Mouse (Mus musculus) kidney, postnatal 4 days (tissue): ENCODE data around the gene Ptprd.

Experiments
- DNase-seq, 2 experiments: peaks; one replicate each; pipeline ENCODE4 v3.0.0; 2021; ENCODE audit warnings: mixed read lengths in 2 of 2

Ptprd gene

DNA sequence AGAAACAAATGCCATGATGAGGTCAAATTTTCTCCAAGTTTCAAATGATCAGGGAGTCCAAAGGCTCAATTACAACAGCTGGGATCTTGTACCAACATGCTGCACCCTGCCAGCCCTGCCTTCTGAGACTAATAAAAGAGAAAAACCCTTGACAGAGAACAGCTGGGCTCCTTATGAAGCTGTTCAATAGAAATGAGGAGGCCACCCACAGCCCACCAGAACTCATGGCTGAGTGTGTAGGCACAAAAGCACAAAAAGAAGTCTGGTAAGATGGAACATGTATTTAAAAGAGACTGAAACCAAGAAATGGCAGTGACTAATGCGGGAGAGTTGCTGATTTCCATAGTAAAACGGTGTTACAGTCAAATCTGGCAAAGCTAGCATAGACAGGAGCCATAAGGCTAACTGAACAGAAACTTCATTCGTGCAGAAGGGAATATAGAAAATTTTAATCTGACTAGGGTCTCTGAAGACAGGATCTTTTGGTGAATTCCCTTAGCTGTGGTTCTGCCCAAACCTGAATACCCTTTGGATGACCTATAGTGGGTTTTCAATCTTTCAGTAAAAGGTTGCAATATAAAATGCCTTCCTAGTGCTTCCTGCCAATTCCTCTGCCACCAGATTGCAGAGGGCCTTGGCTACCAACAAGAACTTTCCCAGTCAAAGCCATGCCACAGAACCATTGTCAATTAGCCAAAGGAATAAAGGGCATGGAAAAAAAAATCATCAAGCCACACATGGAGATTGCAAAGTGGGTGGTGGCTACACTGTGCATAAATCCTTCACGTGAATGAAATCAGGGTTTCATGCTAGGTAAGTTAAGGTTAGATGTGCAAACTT is 1841.5 kb downstream of the Ptprd start:
- DNase-seq: peak; percentile 35 to 63

DNA sequence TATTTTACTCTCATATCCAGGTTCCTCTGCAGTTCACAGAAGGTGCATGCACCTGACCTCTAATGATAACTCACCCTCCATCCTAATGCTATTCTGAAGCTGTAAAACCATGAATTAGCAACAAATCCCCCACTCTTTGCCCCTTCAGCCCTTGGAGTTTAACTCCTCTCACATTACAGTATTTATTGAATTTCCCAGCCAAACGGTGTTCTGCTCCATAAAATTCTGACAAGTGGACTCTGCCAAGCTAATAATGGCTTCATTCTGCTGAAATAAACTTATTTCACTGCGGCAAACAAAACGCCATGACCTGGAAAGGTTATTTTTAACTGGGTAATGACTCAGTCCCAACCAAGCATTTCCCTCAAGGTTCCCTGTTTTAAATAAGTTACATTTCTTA is 1842.7 kb downstream of the Ptprd start:
- DNase-seq: no peak

DNA sequence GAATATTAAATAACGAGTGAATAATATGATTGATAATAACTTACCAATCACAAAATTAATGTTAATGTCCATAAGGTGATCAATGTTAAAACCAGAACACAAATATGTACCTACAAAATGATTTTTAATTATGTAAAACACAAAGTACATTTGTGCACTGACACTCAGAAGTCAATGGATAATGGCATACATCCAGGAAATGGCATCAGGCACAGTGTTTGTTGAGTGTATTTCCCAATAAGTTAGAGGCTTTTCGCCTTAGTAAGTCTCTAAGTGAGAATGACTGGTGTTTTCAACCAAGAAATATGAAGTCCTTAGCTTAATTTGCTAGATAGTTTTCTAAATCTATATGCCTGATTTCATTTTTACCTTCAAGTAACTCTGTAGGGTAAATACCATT is 1843.5 kb downstream of the Ptprd start:
- DNase-seq: no peak

DNA sequence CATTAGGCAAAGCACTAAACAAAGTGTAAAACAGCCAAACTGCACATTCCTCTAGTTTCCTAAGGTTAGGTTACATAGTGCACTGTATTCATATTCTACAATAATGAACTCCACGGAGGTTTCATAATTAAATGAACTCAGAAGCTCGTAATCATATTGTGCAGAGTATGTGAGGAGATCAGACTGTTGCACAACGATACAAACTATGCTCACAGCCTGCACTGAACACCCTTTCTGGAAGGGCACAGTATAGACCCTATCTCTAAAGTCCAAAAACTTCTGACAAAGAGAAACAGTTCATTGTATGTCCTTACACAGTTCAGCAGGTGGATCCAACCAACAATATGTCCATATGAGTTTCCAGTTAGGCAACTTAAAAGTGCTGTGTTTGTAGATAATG is 1844.5 kb downstream of the Ptprd start:
- no peak for DNase-seq

DNA sequence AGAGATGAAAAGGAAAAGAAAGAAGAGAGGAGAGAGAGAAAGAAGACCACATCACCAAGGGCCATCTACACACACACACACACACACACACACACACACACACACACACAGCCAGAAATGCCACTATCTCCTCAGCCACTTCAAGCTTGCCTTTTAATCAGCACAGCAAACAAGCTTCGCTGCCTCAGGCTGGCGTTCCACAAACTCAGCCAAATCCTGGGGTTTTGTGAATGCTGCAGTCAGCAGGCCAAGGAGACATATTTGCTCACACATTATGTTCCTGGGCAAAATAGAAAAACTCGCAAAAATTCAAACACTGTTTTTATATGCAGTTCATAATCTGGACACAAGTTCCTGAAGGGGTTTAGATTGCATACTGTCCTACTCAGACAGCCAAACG is 1845.9 kb downstream of the Ptprd start:
- peak in 1 of 2 experiments; percentile 22 for DNase-seq

DNA sequence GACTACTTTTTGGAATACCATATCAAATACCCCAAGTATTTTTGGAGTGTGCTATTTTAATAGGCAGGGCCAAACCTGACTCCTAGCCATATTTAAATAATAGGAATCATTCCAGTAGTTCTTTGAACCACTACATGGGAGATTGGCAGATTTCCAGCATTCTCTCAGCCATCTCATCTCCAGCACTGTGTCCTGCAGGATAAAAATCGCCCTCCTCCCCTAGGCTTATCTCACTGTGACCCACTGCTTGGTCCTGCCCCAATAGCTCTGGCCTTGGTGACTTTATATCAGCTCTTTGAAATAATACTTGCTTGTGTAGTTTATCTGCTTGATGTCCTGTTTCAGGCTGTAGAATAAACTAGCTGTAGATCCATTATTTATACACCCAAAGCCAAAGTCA is 1850.2 kb downstream of the Ptprd start:
- DNase-seq: no peak

DNA sequence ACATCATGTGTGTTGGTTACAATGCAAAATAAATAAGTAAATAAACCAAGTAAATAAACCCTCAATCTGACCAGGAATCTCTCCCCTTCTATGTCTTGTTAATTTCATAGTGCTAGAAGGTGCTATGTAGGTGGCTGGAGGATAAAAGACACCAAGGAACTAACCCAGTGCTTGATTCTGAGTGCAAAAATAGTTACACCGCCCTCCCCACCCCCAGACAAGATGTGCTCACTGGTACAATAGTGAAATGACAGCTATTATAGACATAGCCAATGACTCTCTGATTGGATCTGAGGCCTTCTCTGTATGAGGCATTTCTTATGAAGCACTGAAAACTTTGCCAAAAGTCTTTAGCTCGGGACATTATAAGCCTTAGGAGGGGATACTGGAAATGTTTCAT is 1857.6 kb downstream of the Ptprd start:
- DNase-seq: no peak

DNA sequence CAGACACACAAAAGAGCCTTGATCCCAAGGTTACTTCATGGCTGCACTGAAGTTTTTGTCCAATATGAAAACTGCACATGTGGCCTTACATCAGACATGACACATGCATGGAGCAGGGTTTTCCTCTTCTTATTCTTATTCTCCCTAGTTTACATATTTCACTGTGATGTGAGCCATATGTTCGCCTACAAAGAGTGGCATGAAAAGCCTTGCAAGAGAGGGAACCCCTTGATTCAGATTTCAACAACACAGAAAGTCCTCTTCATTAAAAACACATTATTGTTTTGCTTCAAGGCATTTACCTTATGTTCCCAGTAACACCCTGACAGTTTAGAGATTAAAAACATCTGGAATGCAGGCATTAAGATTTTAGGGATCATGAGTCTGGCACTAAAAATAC is 1859.3 kb downstream of the Ptprd start:
- DNase-seq: no peak

DNA sequence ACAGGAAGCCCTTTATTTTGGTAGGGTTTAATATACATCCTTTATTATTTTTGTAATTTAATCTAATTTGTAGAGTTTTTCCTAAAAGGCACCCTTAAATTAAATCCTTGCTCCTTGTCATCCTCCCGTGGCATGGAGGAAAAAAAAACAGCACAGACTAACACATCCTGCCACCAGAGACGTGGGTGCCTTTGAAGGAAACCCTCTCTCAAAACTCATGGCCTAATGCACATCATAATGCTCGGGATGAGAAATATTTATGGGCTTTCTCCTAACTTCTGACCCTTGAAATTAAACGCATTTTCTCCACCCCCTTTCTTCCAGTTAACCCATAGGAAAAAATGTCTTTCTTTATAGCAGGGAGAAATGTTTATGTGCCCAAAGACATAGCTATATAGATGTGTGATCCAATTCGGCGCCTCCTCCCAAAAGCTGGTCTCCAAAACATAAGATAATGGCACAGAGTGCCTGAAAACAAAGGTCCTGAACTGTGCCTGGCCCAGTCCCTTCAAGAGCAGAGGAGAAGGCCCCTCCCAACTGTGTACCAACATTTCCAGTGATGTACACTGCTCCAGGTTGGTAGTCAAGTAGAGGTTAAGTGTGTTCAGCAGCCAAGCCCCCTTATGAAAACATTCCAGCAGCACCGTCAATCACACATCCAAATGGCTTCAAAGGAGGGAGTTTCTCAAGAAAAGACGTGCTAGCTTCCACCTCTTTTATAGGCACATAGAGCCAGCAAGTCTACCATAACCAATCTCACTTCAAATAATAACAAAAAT is 1860.4 kb downstream of the Ptprd start:
- no peak for DNase-seq

DNA sequence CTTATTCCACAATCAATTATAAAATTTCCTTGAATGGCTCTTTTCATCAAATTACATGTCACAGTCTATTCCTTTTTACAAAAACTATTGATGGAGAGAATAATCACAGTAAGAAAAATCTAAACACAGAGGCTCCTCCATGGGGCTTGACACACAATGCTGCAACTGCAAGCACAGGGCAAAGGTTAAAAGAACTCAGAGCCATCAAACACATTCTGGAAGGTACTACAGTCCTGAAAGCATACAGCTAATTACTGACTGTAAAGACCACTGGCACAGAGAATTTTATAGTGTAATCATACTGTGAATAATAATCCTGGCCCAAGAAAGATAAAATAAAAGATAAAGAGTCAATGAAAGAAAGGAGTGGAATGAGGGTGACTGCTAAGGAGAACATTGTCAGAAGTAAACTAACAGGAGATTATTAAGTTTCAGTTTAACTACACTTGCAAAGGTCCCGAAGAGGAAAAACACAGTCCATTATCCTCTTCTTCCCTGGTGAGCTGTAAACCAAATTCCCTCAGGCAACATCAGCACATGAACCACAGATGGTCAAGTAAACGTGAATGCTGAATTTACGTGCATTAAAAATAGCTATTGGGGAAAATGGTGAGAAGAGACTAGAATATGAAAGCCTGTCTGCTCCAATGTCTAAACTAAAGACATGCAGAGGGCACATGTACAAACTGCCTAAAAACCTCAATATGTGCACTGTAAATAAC is 1861.4 kb downstream of the Ptprd start:
- DNase-seq: no peak

DNA sequence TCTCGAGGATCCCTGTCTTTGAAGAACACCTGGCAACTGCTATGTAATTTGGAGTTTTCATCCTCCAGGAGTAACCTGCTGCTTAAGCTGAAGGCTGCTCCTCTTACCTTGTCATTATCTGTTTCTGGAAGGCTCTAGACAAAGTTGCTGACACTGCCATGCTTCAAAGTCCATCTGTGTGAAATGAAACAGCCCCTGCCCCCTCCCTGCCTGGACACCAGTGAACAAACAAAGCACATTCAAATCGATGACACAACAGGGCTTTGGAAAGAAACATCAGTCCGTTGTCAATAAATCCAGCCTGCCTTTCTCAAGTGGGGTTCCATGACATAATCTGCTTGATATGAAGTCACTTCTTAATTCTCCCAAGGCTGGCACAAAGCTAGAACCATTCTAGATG is 1867.7 kb downstream of the Ptprd start:
- DNase-seq: peak in 1 of 2 experiments; percentile 19

DNA sequence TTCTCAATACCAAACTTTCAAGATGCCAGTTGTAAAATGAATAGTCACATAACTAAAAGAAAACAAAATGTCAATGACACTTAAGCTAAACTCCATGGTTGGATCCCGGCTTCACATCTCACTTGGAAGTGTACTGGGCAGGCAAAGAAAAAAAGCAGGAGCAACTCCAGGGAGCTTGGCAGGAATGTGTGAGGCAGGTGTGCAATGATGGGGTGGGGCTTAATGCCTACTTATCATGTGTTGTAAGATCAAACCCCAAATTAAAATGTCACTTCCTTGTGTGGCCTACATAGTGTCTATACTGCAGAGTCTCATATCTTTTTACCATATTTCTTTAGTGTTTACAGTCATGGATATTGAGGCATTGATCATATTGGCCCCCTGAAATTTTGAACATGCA is 1873.8 kb downstream of the Ptprd start:
- no peak for DNase-seq

DNA sequence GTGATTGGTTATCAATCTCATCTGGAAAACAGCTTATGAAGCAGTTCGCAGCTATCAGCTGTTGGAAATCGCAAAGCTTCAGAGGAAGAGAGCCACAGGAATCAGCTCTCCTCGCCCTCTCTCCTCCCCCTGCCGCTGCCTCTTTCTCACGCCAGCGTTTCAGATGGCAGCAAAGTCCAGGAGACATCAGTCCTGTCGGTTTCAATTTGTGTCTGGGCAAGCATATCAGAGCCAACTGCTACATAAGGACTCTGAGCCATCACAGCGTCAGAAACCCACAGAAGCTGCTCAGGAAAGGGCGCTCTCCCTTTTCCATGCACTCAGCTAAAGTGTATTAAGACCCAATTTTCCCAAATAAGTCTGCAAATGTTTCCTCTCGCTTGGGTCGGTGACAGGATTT is 1884.4 kb downstream of the Ptprd start:
- peak; percentile 36 to 56 for DNase-seq

DNA sequence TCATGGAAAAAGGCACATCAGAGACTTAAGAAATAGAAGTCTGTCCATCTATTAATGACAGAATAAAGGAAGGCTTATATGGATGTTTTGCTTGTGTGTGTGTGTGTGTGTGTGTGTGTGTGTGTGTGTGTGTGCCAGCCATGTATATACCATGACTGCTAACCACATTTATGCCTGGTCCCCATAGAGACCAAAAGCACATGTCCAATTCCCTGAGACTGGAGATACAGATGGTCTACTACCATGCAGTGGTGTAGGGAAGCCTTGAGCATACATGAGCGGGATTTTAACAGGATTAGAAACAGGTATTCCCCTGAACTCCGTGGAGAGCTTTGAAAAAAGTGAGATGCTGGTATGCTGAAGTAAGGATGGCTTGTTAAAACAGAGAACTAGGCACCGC is 1886.1 kb downstream of the Ptprd start:
- DNase-seq: no peak

DNA sequence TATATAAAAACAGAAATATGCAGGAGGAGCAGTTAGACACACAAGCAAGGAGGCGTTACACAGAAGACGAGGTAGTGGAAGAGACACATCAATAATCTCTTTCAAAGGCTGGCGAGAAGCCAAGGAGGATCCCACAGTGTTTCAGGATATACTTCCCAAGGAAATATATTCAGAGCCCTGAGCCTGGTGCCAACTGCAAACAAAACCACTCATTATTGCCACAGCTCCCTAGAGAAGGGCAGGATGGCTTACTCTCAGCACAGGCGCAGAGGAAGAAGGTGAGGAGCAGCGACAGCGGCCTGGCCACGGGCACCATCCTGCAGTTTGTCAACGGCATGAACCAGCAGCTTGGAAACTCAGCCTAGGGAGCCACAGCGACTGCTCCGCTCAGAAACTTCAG is 1886.8 kb downstream of the Ptprd start:
- peak in 1 of 2 experiments; percentile 15 for DNase-seq

DNA sequence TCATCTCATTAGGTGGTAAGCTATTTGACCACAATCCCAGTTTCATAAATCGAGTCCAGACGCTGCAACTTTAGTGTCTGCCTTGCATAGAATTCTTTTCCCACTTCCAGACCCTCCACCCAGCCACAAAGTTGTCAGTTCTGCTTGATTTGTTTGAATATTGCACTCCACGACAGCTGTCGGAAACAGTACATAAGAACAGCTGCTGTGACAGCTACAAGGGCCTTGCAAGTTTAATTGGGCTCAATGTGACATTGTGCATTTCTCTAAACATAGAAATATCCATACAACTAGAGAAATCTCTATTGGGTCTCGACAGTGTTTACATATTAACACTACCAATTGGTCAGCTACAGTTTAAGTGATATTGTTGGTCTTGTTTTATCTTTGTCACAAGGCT is 1887.3 kb downstream of the Ptprd start:
- peak in 1 of 2 experiments; percentile 14 for DNase-seq

DNA sequence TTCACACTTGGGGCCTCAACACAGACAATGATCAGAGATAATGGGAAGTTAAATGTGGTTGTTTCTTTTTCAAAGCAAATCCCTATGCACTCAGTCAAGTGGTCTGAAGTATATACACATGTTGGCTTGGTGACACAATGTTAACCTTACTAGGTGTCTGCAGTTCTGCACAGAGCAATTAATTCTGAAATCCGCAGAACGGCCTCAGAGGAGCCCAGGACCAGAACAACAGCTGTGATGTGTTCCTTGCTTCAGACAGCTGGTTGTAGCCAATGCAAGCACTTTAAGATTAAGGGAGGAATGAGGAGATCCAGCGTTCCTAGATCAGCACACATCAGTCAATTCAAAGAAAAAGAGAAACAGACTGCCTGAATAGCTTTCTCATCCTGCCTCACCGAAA is 1891.9 kb downstream of the Ptprd start:
- peak; percentile 21 to 27 for DNase-seq

DNA sequence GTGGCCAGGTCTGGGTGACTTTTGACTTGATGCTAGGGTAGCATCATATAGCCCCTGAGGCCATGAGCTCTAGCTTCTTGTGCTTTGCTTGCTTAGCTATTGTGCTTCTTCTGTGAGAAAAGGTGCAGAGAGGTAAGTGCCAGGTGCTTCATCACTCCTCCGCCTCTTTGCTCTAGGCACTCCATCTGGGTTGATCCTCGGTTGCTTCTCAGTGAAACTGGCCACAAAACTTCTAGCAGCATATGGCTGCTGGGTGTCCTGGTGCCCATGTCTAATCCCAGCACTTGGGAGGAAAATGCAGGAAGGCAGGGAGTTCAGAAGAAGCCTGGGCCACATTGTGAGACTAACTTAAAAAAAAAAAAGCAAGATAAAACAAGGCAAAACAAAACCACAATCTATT is 1895.8 kb downstream of the Ptprd start:
- DNase-seq: no peak

DNA sequence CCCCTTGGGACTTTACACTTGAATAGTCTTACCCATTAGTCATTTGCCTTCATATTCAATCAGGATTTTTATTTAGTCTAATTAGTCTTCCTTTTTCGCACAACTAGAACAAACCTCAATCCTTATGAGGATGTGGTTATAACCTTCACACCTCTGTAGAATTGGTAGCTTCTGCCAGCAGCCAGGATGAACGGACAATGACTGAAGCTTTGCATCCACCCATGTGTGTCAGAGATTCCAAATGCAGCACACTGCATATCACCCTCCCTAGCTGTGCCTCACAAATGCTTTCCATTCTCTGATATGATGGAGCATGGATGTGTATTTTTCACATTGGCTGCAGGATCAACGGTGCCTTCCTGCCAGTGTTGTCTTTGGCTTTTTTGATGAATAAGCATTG is 1898.0 kb downstream of the Ptprd start:
- DNase-seq: no peak

DNA sequence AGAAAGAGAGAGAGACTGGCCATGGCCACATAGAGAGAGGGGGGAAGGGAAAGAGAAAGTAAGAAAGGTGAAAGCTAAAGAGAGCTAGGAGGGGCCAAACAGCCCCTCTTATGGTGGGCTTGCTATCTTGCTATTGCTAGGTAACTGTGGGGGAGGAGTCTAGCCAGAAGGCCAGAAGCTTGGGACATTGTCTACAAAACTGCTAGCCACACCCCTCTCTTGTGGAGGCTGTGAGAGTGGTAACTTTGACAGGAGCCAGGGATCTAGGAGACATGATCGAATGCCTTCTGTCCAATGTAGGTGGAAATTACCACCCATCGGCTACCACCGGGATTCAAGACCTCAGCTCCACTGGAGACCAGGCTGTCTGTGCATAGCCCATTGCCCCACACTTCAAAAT is 1899.2 kb downstream of the Ptprd start:
- DNase-seq: no peak

DNA sequence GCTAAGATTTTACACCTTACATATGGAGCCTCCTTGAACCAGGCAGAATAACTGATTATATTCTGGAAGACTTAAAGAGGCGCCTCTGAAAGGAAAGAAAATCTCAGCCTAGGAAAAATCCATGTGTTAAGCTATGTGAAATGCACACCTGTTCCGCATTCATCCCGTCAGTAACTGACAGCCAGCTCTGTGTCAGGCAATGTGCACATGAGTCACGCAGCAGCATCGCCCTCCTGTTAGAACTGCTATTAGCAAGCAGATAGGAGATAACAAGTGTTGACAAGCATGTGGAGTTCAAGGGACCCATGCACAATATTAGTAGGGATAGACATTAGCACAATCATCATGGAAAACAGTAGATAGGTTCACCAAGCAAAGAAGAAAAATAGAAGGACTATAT is 1905.8 kb downstream of the Ptprd start:
- DNase-seq: no peak

DNA sequence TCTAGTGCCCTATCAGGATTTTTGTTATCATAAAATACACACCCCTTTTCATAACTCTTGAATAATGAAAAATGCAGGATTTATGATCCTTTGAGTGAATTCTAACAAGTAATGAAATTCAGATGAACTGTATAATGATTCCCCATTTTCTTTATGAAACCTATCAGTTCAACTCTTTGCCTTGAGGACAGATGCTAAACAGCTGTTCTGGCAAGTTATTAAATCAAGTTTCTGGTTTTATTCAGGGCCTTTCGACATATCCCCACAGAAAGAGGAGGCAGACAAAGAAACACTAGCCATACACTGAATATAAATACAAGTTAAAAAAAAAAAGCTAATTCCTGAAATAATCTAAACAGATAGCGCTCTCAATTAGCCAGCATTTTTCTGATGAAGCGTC is 1914.4 kb downstream of the Ptprd start:
- no peak for DNase-seq

DNA sequence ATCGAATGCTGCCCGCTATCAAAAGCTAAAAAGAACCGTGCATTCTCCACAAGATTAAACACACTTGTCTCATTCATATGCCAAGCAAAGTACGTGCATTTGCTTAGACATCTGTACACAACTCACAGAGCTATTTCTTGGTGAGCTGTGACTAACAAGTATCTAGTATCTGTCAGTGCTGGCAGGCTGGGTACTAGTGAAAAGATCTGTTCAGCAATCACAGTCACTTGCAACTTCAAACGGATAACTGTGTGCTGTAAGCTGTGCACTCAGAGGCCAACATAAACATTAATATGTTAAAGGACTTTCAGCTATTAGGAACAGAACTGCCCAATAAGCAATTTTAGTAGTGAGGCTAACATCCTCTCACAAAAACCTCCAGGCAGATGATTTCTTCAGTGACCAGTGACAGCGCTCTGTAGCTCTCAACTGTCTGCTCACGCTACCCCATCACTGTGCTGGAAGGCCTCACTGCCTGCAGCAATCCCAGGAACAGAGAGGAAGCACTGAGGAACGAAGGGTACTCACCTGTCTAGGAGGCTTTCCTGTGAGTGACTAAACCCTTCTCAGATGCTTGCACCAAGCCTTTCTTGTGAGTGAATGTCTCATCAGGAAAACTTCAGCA is 1918.9 kb downstream of the Ptprd start:
- DNase-seq: no peak
